Mouse (Mus musculus) lung, postnatal 0 days (tissue): ENCODE results near the gene Calhm3. TPM values are rescaled to one million over a fixed set of nuclear protein-coding genes. Genes with fewer than 3 reads are reported as not detected.
A peak's percentile ranks its signal among the peaks of the same experiment; 100 is the strongest.

Experiments
- ATAC-seq: fragments of 200-750 bp; cut with Nextera tagmentation; 2 replicates; pipeline ENCODE4 v1.8.0; 2017; ENCODE audit warnings: moderate library complexity
- DNase-seq: peaks from one replicate; pipeline ENCODE4 v3.0.0-alpha.2; 2016; ENCODE audit warnings: low spot score
- H3K27ac ChIP-seq: fragments of 300-500 bp; sonication (generic); 2 replicates; pipeline ENCODE4 v1.5.1; 2014; ENCODE audit warnings: antibody characterized with exemption, mild to moderate bottlenecking, low read length, mixed read lengths
- H3K27me3 ChIP-seq: fragments of 300-500 bp; sonication (generic); replicated peaks from 2 replicates; pipeline ENCODE4 v1.6.1; 2014; ENCODE audit warnings: low read length, mixed read lengths; ENCODE audit not compliant: insufficient read depth
- H3K36me3 ChIP-seq: fragments of 300-500 bp; sonication (generic); 2 replicates; pipeline ENCODE4 v1.6.1; 2014; ENCODE audit warnings: low read length, mixed read lengths; ENCODE audit not compliant: insufficient read depth
- H3K4me1 ChIP-seq: fragments of 300-500 bp; sonication (generic); 2 replicates; pipeline ENCODE4 v1.6.1; 2014; ENCODE audit warnings: antibody characterized with exemption, low read depth, low read length, mixed read lengths; ENCODE audit not compliant: insufficient read depth
- H3K4me2 ChIP-seq: fragments of 300-500 bp; sonication (generic); replicated peaks from 2 replicates; pipeline ENCODE4 v1.6.1; 2014; ENCODE audit warnings: low read depth, mild to moderate bottlenecking, low read length, moderate library complexity, mixed read lengths
- H3K4me3 ChIP-seq: fragments of 300-500 bp; sonication (generic); 2 replicates; pipeline ENCODE4 v1.5.1; 2014; ENCODE audit warnings: low read depth, low read length
- H3K9ac ChIP-seq: fragments of 300-500 bp; sonication (generic); replicated peaks from 2 replicates; pipeline ENCODE4 v1.6.1; 2014; ENCODE audit warnings: low read depth, mild to moderate bottlenecking
- H3K9me3 ChIP-seq: fragments of 300-500 bp; sonication (generic); 2 replicates; pipeline ENCODE4 v1.6.1; 2016; ENCODE audit warnings: low read length, mixed read lengths
- CTCF ChIP-seq: IDR thresholded peaks from 2 replicates; pipeline ENCODE4 v1.5.1; 2016; ENCODE audit warnings: antibody characterized with exemption, mild to moderate bottlenecking
- EP300 ChIP-seq: IDR thresholded peaks from 2 replicates; pipeline ENCODE4 v1.6.1; 2016; ENCODE audit warnings: antibody characterized with exemption, mild to moderate bottlenecking, control low read depth
- WGBS: fragments of 180-500 bp; shearing (Covaris S2); extraction: QIAGEN DNeasy Blood & Tissue Kit; methylation state at CpG from one replicate; pipeline ENCODE4 v1.1.7; 2014; 5-methylcytosine and 5-hydroxymethylcytosine counted together
- polyA plus RNA-seq: library from polyadenylated mRNA; unstranded; fragments of >200 nt; fragmentation: Nextera tagmentation; extraction: Ambion mirVana; gene quantifications from 2 replicates; pipeline ENCODE4 v1.2.1, GENCODE M21; 2015

The Calhm3 gene
- polyA plus RNA-seq, 1 experiment from 2014 or later: not detected

GRCm38 (mm10) chr19:47174515-47174914 is 17.0 kb upstream of the Calhm3 start:
- DNase-seq (peak; percentile 58), ATAC-seq (no peak)
- 44% methylated on average over 3 of the region's 3 CpGs for WGBS

DNA sequence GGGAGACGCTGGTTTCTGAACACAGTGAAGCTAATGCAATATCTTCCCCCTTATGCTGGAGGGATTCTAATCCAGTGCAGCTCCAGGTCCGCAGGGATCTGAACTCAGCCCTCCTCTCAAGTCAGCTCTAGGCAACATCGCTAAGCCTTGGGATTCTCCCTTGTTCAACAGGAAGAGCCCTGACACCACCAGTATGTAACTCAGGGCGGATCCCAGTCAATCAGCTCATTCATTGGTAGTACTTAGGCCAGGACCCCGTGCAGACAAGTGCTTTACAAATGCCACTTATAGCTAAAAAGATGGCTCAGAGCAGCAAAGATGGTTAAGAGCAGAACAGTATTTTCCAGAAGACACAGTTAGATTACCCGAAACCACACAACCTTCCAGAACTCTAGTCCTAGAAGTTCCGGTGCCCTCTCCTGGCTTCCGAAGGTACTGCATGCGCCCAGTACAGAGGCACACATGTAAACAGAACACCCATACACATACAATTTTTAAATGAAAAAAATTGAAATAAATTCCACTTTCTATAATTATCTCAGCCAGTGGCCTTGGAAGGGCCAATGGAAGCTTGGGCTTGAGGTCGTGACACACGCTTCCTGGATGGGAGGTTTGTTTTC is 11.3 kb upstream of the Calhm3 start:
- ATAC-seq: peak; percentile 73
- 18% methylated on average over 11 of the region's 11 CpGs for WGBS

More at GRCm38 (mm10) chr19:47174515-47174914, 17.0 kb upstream of the Calhm3 start:
- no peaks in the 10 kb centered on the region for H3K9me3 ChIP-seq
- H3K36me3 ChIP-seq: no peaks in the 10 kb centered on the region
- TF ChIP-seq EP300: no peak
- TF ChIP-seq CTCF: peak; percentile 70
- H3K27ac ChIP-seq: no peak overlapping the region
- H3K4me1 ChIP-seq: peaks cover 8% of the 10 kb centered on the region; the same call in 1 of the 2 replicates
- peaks cover 22% of the 10 kb centered on the region for H3K27me3 ChIP-seq
- no peak overlapping the region for H3K4me2 ChIP-seq
- no peak overlapping the region for H3K9ac ChIP-seq
- H3K4me3 ChIP-seq: no peak overlapping the region

DNA sequence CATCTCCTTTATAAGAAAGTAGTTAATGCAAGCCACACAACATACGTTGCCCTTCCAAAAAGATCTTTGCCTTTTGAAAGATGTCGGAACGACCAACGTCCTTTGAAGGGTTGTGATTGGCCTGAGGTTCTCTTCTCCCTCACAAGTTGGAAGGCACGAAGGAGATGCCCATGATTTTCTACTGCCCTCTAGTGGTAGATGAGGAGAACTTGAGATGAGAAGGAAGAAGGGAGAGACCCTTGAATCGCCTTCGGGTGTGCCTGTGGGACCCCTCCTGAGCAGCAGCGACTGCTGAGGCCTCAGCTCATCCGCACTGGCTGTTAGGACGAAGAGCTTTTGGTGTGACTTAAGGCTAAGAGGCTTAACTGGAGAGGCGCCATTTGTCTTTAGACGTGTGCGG is 10.7 kb upstream of the Calhm3 start:
- no peak overlapping the region for H3K9ac ChIP-seq
- peak overlapping the region; percentile 10; the same call in 1 of the 2 replicates for H3K4me3 ChIP-seq
- H3K27ac ChIP-seq: no peak overlapping the region
- DNase-seq: peak; percentile 81
- H3K4me1 ChIP-seq: no peaks in the 10 kb centered on the region
- H3K4me2 ChIP-seq: peak overlapping the region; percentile 42
- peak; percentile 48 for ATAC-seq
- TF ChIP-seq CTCF: peak; percentile 90
- no peak for TF ChIP-seq EP300
- 8% methylated on average over 13 of the region's 13 CpGs for WGBS
- no peaks in the 10 kb centered on the region for H3K9me3 ChIP-seq
- no peaks in the 10 kb centered on the region for H3K36me3 ChIP-seq
- no peaks in the 10 kb centered on the region; the same call in 1 of the 2 replicates for H3K27me3 ChIP-seq

More for the DNA sequence above, 11.3 kb upstream of the Calhm3 start:
- peak; percentile 83 for DNase-seq
- TF ChIP-seq EP300 (no peak), CTCF (peak; percentile 90)
- Histone ChIP-seq H3K36me3 (no peaks in the 10 kb centered on the region), H3K27ac (no peak overlapping the region), H3K4me2 (peak overlapping the region; percentile 42), H3K4me3 (peak overlapping the region; percentile 10; the same call in 1 of the 2 replicates), H3K4me1 (no peaks in the 10 kb centered on the region), H3K9me3 (no peaks in the 10 kb centered on the region), H3K9ac (no peak overlapping the region), H3K27me3 (no peaks in the 10 kb centered on the region; the same call in 1 of the 2 replicates)

- Histone ChIP-seq H3K9me3 (no peaks in the 10 kb centered on the region), H3K4me2 (no peak overlapping the region), H3K27ac (no peak overlapping the region), H3K4me3 (no peak overlapping the region), H3K9ac (no peak overlapping the region), H3K4me1 (no peaks in the 10 kb centered on the region), H3K27me3 (no peaks in the 10 kb centered on the region; the same call in 1 of the 2 replicates), H3K36me3 (no peaks in the 10 kb centered on the region)
- no peak for DNase-seq
- ATAC-seq: 0 out of 2 replicates have a peak, but pooled peaks have one; percentile 6
- 41% methylated on average over 7 of the region's 7 CpGs for WGBS
- TF ChIP-seq CTCF (no peak), EP300 (no peak)
Observed at GRCm38 (mm10) chr19:47167617-47168214, 10.2 kb upstream of the Calhm3 start.

DNA sequence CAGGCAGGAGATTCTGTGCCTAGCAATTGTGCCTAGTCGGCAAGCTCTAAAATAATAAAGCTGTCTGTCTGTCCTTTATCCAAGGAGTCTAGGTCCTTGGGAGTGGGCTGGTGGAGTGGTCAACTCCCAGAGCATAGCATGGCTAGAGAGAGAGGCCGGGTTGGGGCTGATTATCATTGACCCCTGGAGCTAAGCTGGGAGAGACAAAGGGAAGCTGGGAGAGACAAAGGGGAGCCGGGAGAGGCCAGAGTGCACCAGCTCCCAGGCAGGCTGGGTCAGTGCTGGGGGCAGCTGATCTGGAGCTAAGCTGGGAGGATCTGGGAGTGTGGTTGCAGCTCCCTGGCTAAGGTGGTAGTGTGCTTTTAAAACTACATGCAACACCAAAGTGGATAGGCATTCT is 9.2 kb upstream of the Calhm3 start:
- H3K4me1 ChIP-seq: no peaks in the 10 kb centered on the region
- WGBS: 45% methylated on average over 3 of the region's 3 CpGs
- no peaks in the 10 kb centered on the region for H3K9me3 ChIP-seq
- TF ChIP-seq CTCF (no peak), EP300 (no peak)
- no peak for DNase-seq
- H3K9ac ChIP-seq: no peak overlapping the region
- H3K4me3 ChIP-seq: no peak overlapping the region
- no peaks in the 10 kb centered on the region for H3K36me3 ChIP-seq
- no peak for ATAC-seq
- no peak overlapping the region for H3K27ac ChIP-seq
- no peaks in the 10 kb centered on the region; the same call in 1 of the 2 replicates for H3K27me3 ChIP-seq
- no peak overlapping the region for H3K4me2 ChIP-seq

DNA sequence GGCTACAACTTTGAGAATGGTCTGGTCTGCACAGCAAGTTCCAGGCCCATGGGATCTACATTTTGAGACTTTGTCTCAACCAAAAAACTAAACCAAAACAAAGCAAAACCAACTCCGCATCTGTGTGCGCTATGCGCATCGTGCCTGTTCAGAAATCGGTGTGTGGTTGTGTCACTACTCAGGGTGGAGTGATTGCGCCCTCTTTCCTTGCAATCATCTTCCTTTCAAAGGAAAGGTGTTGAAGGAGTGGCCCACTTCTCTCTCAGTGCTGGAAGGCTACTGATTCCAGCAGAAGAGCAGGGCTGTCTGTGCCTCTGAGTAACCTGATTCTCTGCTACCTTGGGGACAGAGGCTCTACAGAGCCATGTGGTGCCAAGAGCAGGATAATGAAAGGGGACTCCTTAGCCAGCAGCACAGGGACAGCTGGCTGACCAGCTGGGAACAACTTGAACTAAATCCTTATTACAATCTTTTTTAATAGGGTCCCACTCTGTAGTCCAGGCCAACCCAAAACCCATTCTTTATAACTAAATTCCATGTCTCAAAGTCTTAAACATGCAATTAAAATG is 5.7 kb upstream of the Calhm3 start:
- 94% methylated on average over 6 of the region's 6 CpGs for WGBS
- H3K4me1 ChIP-seq: no peaks in the 10 kb centered on the region
- no peak for TF ChIP-seq EP300

More for the DNA sequence above, 5.7 kb upstream of the Calhm3 start:
- no peaks in the 10 kb centered on the region for H3K9me3 ChIP-seq
- H3K9ac ChIP-seq: no peak overlapping the region
- ATAC-seq (no peak), DNase-seq (no peak)
- no peaks in the 10 kb centered on the region; the same call in 1 of the 2 replicates for H3K27me3 ChIP-seq
- no peaks in the 10 kb centered on the region for H3K36me3 ChIP-seq
- H3K4me2 ChIP-seq: no peak overlapping the region
- H3K4me3 ChIP-seq: no peak overlapping the region
- no peak overlapping the region for H3K27ac ChIP-seq
